Mouse (Mus musculus): ENCODE data around the gene Pimreg. TPM values are rescaled to one million over a fixed set of nuclear protein-coding genes. Genes with fewer than 3 reads are reported as not detected.

Gene Pimreg
- polyA plus RNA-seq, 1 experiment from 2014 or later, result 114 TPM

GRCm38 (mm10) chr11:72078647-72079046, 36.8 kb downstream of the Pimreg start:
- H3K4me3 ChIP-seq (ENCODE audit: low read depth, low read length), result no peak overlapping the region
- H3K4me2 ChIP-seq (replicated peaks; ENCODE audit: low read depth, low read length), result no peak overlapping the region
- no peak overlapping the region for H3K9ac ChIP-seq (replicated peaks; ENCODE audit: low read depth, low read length)
- no peaks in the 10 kb centered on the region for H3K36me3 ChIP-seq (ENCODE audit: control insufficient read depth, insufficient read depth, low read length)
- no peak for ATAC-seq (ENCODE audit: insufficient number of reproducible peaks, insufficient read depth, low FRiP score, low read depth)
- H3K27me3 ChIP-seq (ENCODE audit: control insufficient read depth, insufficient read depth, low read length), result no peaks in the 10 kb centered on the region
- WGBS, result 54% methylated on average over 4 of the region's 4 CpGs
- no peaks in the 10 kb centered on the region for H3K9me3 ChIP-seq (ENCODE audit: control insufficient read depth, low read depth, low read length)
- H3K4me1 ChIP-seq (ENCODE audit: control insufficient read depth, insufficient read depth, low read length), result no peaks in the 10 kb centered on the region
- H3K27ac ChIP-seq (ENCODE audit: low read length), result no peak overlapping the region

- ATAC-seq (ENCODE audit: insufficient number of reproducible peaks, insufficient read depth, low FRiP score, low read depth), result no peak
- Histone ChIP-seq H3K27me3 (ENCODE audit: control insufficient read depth, insufficient read depth, low read length) (no peaks in the 10 kb centered on the region), H3K9ac (replicated peaks; ENCODE audit: low read depth, low read length) (no peak overlapping the region), H3K4me1 (ENCODE audit: control insufficient read depth, insufficient read depth, low read length) (no peaks in the 10 kb centered on the region), H3K4me3 (ENCODE audit: low read depth, low read length) (no peak overlapping the region), H3K4me2 (replicated peaks; ENCODE audit: low read depth, low read length) (no peak overlapping the region), H3K36me3 (ENCODE audit: control insufficient read depth, insufficient read depth, low read length) (no peaks in the 10 kb centered on the region), H3K27ac (ENCODE audit: low read length) (no peak overlapping the region), H3K9me3 (ENCODE audit: control insufficient read depth, low read depth, low read length) (no peaks in the 10 kb centered on the region)
- WGBS, result 82% methylated on average over 6 of the region's 6 CpGs
These were observed 38.6 kb downstream of the Pimreg start for GRCm38 (mm10) chr11:72080461-72080860.

GRCm38 (mm10) chr11:72082601-72083000, 40.8 kb downstream of the Pimreg start:
- no peaks in the 10 kb centered on the region for H3K9me3 ChIP-seq (ENCODE audit: control insufficient read depth, low read depth, low read length)
- 87% methylated on average over 4 of the region's 4 CpGs for WGBS
- 0 out of 2 replicates have a peak, but pooled peaks cover 4% of the 10 kb centered on the region for H3K4me1 ChIP-seq (ENCODE audit: control insufficient read depth, insufficient read depth, low read length)
- ATAC-seq (ENCODE audit: insufficient number of reproducible peaks, insufficient read depth, low FRiP score, low read depth), result no peak
- H3K4me3 ChIP-seq (ENCODE audit: low read depth, low read length), result no peak overlapping the region
- H3K27me3 ChIP-seq (ENCODE audit: control insufficient read depth, insufficient read depth, low read length), result no peaks in the 10 kb centered on the region
- H3K27ac ChIP-seq (ENCODE audit: low read length), result no peak overlapping the region
- H3K36me3 ChIP-seq (ENCODE audit: control insufficient read depth, insufficient read depth, low read length), result no peaks in the 10 kb centered on the region
- no peak overlapping the region for H3K9ac ChIP-seq (replicated peaks; ENCODE audit: low read depth, low read length)
- no peak overlapping the region for H3K4me2 ChIP-seq (replicated peaks; ENCODE audit: low read depth, low read length)

- 93% methylated on average over 15 of the region's 15 CpGs for WGBS
- no peak for ATAC-seq (ENCODE audit: insufficient number of reproducible peaks, insufficient read depth, low FRiP score, low read depth)
These were observed 42.5 kb downstream of the Pimreg start for GRCm38 (mm10) chr11:72084337-72084736.

GRCm38 (mm10) chr11:72086251-72087046, 44.6 kb downstream of the Pimreg start:
- H3K4me2 ChIP-seq (replicated peaks; ENCODE audit: low read depth, low read length), result no peak overlapping the region
- no peak overlapping the region for H3K4me3 ChIP-seq (ENCODE audit: low read depth, low read length)
- H3K27ac ChIP-seq (ENCODE audit: low read length), result no peak overlapping the region
- no peak for ATAC-seq (ENCODE audit: insufficient number of reproducible peaks, insufficient read depth, low FRiP score, low read depth)
- H3K9me3 ChIP-seq (ENCODE audit: control insufficient read depth, low read depth, low read length), result no peaks in the 10 kb centered on the region
- no peaks in the 10 kb centered on the region for H3K36me3 ChIP-seq (ENCODE audit: control insufficient read depth, insufficient read depth, low read length)
- H3K4me1 ChIP-seq (ENCODE audit: control insufficient read depth, insufficient read depth, low read length), result 0 out of 2 replicates have a peak, but pooled peaks cover 4% of the 10 kb centered on the region
- H3K9ac ChIP-seq (replicated peaks; ENCODE audit: low read depth, low read length), result no peak overlapping the region
- 53% methylated on average over 11 of the region's 11 CpGs for WGBS
- no peaks in the 10 kb centered on the region for H3K27me3 ChIP-seq (ENCODE audit: control insufficient read depth, insufficient read depth, low read length)

More at GRCm38 (mm10) chr11:72084337-72084736, 42.5 kb downstream of the Pimreg start:
- Histone ChIP-seq H3K9ac (replicated peaks; ENCODE audit: low read depth, low read length) (no peak overlapping the region), H3K27ac (ENCODE audit: low read length) (no peak overlapping the region), H3K27me3 (ENCODE audit: control insufficient read depth, insufficient read depth, low read length) (no peaks in the 10 kb centered on the region), H3K36me3 (ENCODE audit: control insufficient read depth, insufficient read depth, low read length) (no peaks in the 10 kb centered on the region), H3K4me3 (ENCODE audit: low read depth, low read length) (no peak overlapping the region), H3K4me2 (replicated peaks; ENCODE audit: low read depth, low read length) (no peak overlapping the region), H3K4me1 (ENCODE audit: control insufficient read depth, insufficient read depth, low read length) (0 out of 2 replicates have a peak, but pooled peaks cover 4% of the 10 kb centered on the region), H3K9me3 (ENCODE audit: control insufficient read depth, low read depth, low read length) (no peaks in the 10 kb centered on the region)

GRCm38 (mm10) chr11:72092390-72092789, 50.6 kb downstream of the Pimreg start:
- Histone ChIP-seq H3K36me3 (ENCODE audit: control insufficient read depth, insufficient read depth, low read length) (no peaks in the 10 kb centered on the region), H3K4me2 (replicated peaks; ENCODE audit: low read depth, low read length) (no peak overlapping the region), H3K4me1 (ENCODE audit: control insufficient read depth, insufficient read depth, low read length) (no peaks in the 10 kb centered on the region), H3K27me3 (ENCODE audit: control insufficient read depth, insufficient read depth, low read length) (no peaks in the 10 kb centered on the region), H3K27ac (ENCODE audit: low read length) (no peak overlapping the region), H3K4me3 (ENCODE audit: low read depth, low read length) (no peak overlapping the region), H3K9me3 (ENCODE audit: control insufficient read depth, low read depth, low read length) (no peaks in the 10 kb centered on the region), H3K9ac (replicated peaks; ENCODE audit: low read depth, low read length) (no peak overlapping the region)
- no peak for ATAC-seq (ENCODE audit: insufficient number of reproducible peaks, insufficient read depth, low FRiP score, low read depth)
- 56% methylated on average over 8 of the region's 8 CpGs for WGBS

GRCm38 (mm10) chr11:72094442-72094841, 52.6 kb downstream of the Pimreg start:
- no peaks in the 10 kb centered on the region for H3K27me3 ChIP-seq (ENCODE audit: control insufficient read depth, insufficient read depth, low read length)
- no peaks in the 10 kb centered on the region for H3K9me3 ChIP-seq (ENCODE audit: control insufficient read depth, low read depth, low read length)
- H3K4me1 ChIP-seq (ENCODE audit: control insufficient read depth, insufficient read depth, low read length), result no peaks in the 10 kb centered on the region
- no peak overlapping the region for H3K4me2 ChIP-seq (replicated peaks; ENCODE audit: low read depth, low read length)
- H3K36me3 ChIP-seq (ENCODE audit: control insufficient read depth, insufficient read depth, low read length), result no peaks in the 10 kb centered on the region
- H3K27ac ChIP-seq (ENCODE audit: low read length), result no peak overlapping the region
- 70% methylated on average over 7 of the region's 7 CpGs for WGBS
- H3K4me3 ChIP-seq (ENCODE audit: low read depth, low read length), result no peak overlapping the region
- H3K9ac ChIP-seq (replicated peaks; ENCODE audit: low read depth, low read length), result no peak overlapping the region
- no peak for ATAC-seq (ENCODE audit: insufficient number of reproducible peaks, insufficient read depth, low FRiP score, low read depth)

- Histone ChIP-seq H3K36me3 (ENCODE audit: control insufficient read depth, insufficient read depth, low read length) (no peaks in the 10 kb centered on the region), H3K27ac (ENCODE audit: low read length) (no peak overlapping the region), H3K27me3 (ENCODE audit: control insufficient read depth, insufficient read depth, low read length) (no peaks in the 10 kb centered on the region), H3K4me3 (ENCODE audit: low read depth, low read length) (no peak overlapping the region), H3K4me2 (replicated peaks; ENCODE audit: low read depth, low read length) (no peak overlapping the region), H3K9ac (replicated peaks; ENCODE audit: low read depth, low read length) (no peak overlapping the region), H3K4me1 (ENCODE audit: control insufficient read depth, insufficient read depth, low read length) (no peaks in the 10 kb centered on the region), H3K9me3 (ENCODE audit: control insufficient read depth, low read depth, low read length) (no peaks in the 10 kb centered on the region)
- no peak for ATAC-seq (ENCODE audit: insufficient number of reproducible peaks, insufficient read depth, low FRiP score, low read depth)
- 58% methylated on average over 3 of the region's 3 CpGs for WGBS
These were observed 54.2 kb downstream of the Pimreg start for GRCm38 (mm10) chr11:72095994-72096393.
